Mouse (Mus musculus): ENCODE results near the gene Fam69a.
"Not testable (repeated sequence)": the region's sequence is repeated elsewhere in the genome, so short reads cannot be mapped to it uniquely, and the experiment has no call there.

Gene Fam69a

GRCm38 (mm10) chr5:107986967-107987834 lies at the start of gene Fam69a:
TSS of gene Fam69a (minus strand) at chr5:107987085.
- DNase-seq (ENCODE audit: low spot score), result peak; percentile 86

DNA sequence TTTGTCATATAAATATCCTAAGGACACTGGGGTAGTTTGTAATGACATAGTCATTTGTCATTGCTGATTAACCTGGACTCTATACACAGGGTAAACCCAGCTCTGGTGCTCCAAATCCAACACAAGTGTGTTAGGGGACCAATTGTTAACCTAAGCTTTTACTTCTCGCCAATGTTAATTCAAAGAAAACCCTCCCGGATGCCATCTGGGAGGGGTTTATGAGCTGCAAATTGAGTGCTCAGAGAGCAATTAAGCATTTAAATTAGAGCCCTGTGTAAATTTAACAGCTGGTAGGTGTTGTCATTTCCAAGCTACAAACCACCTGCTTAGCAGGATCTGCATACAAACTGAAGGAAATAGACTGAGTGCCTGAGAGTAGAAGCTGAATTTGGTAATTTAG lies 48.6 kb upstream of the Fam69a start:
- DNase-seq (ENCODE audit: low spot score), result no peak

GRCm38 (mm10) chr5:108034194-108034593 lies 47.3 kb upstream of the Fam69a start:
- peak; percentile 42 for DNase-seq (ENCODE audit: low spot score)

GRCm38 (mm10) chr5:108031267-108031666 lies 44.4 kb upstream of the Fam69a start:
- no peak for DNase-seq (ENCODE audit: low spot score)

- peak; percentile 20 for DNase-seq (ENCODE audit: low spot score)
Measured at GRCm38 (mm10) chr5:108029968-108030367, 43.1 kb upstream of the Fam69a start.

GRCm38 (mm10) chr5:108028797-108029536 lies 42.1 kb upstream of the Fam69a start:
- not testable (repeated sequence) for DNase-seq (ENCODE audit: low spot score)

DNA sequence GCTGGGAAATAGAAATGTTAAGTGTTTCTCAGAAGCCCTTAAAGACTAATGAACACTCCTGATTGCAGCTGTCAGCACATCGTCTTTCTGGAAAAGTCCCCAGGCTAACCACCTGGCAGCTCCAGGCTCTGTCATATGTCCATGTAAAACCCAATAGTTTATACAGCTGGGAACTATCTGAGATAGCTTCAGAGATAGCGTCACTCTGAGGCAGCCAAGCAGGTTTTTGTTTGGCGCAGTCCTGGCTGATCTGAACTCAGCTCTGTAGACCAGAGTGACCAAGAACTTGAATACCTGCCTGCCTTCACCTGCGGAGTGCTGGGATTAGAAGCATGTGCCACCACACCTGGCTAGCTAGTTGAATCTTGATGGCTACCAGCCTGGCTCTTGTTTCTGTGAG lies 41.3 kb upstream of the Fam69a start:
- DNase-seq (ENCODE audit: low spot score), result no peak

GRCm38 (mm10) chr5:108021346-108021745 lies 34.5 kb upstream of the Fam69a start:
- no peak for DNase-seq (ENCODE audit: low spot score)

DNA sequence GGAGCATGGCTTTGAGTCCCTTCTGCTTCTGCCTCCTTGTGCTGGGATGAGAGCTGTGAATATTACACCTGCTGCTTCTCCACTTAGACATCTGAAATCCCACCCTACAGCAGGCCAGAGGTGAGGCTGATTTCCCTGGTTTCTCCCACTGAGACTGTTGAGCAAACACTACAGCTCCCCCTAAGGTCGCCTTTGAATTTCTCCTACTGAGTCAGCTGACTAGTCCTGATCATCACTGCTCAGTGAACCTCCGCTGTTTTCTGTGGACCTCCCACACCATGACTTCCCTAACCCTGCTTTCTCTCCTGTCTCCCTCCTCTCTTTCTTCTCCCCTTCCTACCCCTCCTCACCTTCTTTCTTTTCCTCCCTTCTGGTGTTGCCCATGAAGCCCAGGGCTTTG lies 32.5 kb upstream of the Fam69a start:
- DNase-seq (ENCODE audit: low spot score), result no peak

- no peak for DNase-seq (ENCODE audit: low spot score)
Measured at GRCm38 (mm10) chr5:108017232-108017631, 30.3 kb upstream of the Fam69a start.

GRCm38 (mm10) chr5:108015422-108015821 lies 28.5 kb upstream of the Fam69a start:
- no peak for DNase-seq (ENCODE audit: low spot score)

DNA sequence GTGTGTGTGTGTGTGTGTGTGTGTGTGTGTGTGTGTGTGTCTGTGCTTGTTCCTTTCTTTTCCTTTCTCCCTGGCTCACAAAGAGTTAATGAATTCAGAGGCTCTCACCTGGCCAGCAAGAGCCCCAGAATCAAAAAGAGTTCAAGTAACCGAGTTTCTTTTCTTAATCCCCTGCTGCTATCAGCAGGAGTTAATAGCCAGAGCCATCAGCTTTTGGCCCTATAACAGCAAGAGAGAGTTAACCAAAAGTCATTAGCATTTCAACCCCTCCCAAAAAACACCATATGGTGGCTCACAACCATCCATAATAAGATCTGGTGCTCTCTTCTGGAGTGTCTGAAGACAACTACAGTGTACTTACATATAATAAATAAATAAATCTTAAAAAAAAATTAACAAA lies 27.3 kb upstream of the Fam69a start:
- DNase-seq (ENCODE audit: low spot score), result no peak

GRCm38 (mm10) chr5:108009721-108010120 lies 22.8 kb upstream of the Fam69a start:
- DNase-seq (ENCODE audit: low spot score), result no peak

GRCm38 (mm10) chr5:108005134-108005533 lies 18.2 kb upstream of the Fam69a start:
- DNase-seq (ENCODE audit: low spot score), result no peak

- no peak for DNase-seq (ENCODE audit: low spot score)
Measured at GRCm38 (mm10) chr5:108002734-108003133, 15.8 kb upstream of the Fam69a start.

DNA sequence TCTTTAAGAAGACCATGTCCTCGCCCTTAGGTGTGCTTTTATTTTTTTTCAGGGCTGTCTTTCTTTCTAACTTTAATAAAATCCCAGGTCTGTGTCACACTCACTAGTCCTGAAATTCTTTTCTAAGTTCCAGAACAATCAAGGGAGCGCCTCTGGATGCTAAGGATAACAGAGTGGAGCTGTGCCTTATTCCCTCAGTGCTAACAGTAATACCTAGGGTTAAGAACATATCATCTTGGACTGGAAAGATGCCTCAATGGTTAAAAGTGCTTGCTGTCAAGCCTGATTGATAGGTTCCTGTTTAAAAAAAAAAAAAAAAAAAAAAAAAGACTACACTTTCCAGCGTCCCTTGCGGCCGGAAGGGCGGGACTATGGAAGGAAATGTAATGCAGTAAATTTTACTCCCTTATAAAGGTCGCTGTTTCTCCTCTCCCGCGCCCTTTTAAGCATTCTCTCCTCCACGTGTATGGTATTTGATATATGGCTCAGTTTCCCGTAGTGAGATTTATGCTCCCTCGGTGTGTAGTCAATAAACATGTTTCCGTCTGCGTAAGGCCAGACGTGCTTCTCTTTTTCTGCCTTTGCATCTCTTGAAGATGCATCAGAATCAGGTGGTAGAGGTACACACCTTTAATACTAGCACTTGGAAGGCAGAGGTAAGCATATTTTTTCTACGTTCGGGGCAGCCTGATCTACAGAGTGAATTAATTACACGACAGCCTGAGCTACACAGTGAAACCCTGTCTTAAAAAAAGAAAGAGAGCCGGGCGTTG lies 14.1 kb upstream of the Fam69a start:
- DNase-seq (ENCODE audit: low spot score), result peak; percentile 62

GRCm38 (mm10) chr5:107997717-107998116 lies 10.8 kb upstream of the Fam69a start:
- DNase-seq (ENCODE audit: low spot score), result no peak

DNA sequence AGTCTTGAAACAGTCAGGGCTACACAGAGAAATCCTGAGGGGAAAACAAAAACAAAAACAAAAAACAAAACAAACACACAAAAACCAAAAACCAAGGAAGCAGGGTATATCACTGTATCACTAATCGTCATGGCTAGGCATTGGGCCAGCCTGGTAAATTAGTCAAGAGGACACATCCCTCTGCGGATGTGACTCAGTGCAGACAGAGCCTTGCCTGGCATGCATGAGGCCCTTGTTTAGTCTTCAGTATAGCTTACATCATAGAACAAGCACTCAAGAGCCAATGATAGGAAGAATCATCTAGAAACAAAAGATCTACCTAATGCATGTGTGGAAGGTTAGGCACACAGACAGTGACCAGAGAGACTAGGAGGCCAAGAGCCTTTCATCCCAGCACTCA lies 9.1 kb upstream of the Fam69a start:
- DNase-seq (ENCODE audit: low spot score), result no peak

DNA sequence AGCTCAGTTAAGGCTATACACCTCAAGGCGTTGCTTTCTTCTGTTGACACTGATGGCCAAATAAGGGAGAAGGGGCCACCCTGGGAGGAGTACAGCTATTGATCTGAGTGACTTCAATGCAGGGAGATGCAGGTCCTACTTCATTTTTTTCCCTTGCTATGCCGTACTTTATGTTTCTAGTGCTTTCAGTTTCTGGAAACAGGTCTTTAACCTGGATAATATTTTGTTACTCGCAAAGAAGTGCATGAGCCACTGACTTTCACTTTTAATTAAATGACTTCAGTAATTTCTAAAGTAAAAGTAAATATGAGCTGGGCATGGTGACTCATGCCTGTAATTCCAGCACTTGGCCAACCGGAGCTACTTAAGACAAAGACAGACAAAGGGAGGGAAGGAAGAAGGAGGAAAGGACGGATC lies 958 bp upstream of the Fam69a start:
- no peak for DNase-seq (ENCODE audit: low spot score)

DNA sequence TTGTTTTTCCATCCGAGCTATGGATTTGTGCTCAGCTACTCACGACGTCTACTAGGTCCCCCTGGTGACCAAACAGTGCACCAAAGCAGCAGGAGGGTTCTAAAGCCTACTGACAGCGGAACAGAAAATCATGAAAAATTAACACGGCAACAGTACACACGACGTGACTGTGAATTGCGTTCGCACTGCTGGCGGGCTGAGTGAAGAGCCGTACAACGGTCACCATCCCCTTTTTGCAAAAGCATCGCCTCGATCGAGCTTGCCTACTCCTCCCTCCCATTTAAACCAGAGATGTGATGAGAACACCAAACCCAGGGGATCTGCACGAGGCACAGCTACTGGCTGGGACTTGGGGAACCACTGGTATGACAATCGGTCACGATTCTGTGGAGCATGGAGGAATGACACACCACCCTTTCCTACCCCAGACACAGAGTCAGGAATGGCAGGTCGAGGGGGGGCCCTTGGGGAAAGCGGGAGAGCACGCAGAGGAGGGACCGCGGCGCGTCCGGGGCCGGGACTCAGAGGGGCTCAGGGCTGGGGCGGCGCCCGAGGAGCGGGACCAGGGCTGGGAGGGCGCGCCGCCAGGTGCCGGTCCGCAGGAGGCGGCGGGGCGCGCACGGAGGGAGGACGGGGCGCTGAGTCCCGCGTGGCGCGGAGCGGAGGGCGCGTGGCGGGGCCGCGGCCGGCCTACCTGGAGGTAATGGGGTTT lies 474 bp downstream of the Fam69a start:
- DNase-seq (ENCODE audit: low spot score), result peak; percentile 73

DNA sequence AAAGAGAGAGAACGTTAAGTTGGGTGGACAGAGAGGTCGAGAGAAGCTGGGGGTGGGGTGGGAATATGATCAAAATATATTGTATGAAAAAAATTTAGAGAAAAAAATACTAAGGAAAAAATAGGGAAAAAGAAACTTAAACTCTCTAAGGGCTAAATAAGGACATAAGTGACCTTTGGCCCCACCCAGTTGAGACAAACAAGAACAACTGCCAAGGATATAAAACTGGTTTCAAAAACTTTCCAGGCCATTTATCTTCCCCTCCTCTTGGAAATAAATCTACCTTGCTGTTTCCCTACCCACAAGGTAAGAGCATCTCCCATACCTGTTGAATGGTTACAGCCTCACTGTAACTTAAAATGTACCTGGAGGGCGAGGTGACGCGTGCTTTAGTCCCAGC lies 2.9 kb downstream of the Fam69a start:
- DNase-seq (ENCODE audit: low spot score), result no peak

DNA sequence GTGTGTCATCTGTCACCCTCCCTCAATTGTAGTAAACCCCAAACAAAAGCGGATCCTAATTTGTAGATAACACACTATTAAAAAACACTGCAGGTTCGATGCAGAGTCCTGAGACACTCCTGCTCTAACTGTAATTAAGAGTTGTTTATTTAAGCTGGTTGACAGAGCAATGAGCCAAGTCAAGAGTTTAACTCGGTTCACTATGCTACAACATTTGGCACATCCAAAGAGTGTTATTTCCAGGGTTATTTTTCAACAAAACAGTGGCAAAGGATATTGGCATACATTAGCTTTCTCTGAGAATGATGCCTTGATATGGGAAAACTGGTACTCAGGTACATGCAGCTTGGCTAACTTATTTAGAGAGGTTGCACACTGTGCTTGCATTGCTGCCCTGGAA lies 4.9 kb downstream of the Fam69a start:
- no peak for DNase-seq (ENCODE audit: low spot score)

Data from layer of hippocampus, adult 11-12 months (tissue).